Mouse (Mus musculus): ENCODE data around the gene Dnajc7.

DNA sequence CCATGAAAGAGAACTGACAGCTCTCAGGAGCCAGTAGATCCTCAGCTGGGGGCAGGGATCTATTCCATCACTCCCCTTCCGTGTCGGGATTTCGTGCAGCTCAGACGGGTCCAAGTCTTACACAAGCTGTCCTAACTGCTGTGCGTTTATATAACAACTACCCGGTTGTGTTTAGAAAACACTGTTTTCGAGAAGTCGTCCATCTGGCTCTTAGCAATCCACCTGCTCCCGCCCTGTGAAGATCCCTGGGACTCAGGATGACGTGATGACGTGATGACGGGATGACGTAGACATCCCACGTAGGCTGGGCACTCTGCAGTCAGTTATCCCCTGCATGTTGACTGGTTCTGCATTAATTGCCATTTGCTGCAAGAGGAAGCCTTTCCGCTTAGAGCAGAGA is 55.7 kb downstream of the Dnajc7 start:
- TF ChIP-seq CTCF (IDR thresholded peaks at IDR 0.05; ENCODE audit: control insufficient read depth, insufficient read depth, low read length) (no peak), POLR2A (IDR thresholded peaks at IDR 0.05; ENCODE audit: borderline replicate concordance, control insufficient read depth, low read depth, low read length) (no peak)

Data from bone marrow, adult 2 months (tissue).